In genomic region chr7:102338956-102339355, GRCm38 (mm10) we compare ENCODE assay signal across 28 mouse cellular contexts.
A peak's percentile ranks its signal among the peaks of the same experiment; 100 is the strongest.
DNase-seq lines count a peak whose midpoint lies in the region; ATAC-seq lines count a peak whose summit lies in the region.
"Had no signal": no experiment of that assay in that cellular context is flagged by ENCODE, and none has a peak within 500 bp of the region (broad histone marks: within the 10 kb centered on the region; RNA-seq: fewer than 3 reads in every experiment).

No protein-coding gene starts in this region.

- no peaks in the 10 kb centered on the region for H3K27me3 ChIP-seq in heart, embryonic 10.5 days (ENCODE audit: insufficient read depth, poor library complexity, severe bottlenecking)
- H3K27me3 ChIP-seq in megakaryocyte, embryonic 14.5 days (replicated peaks), result no peaks in the 10 kb centered on the region
- H3K27me3 ChIP-seq: embryonic facial prominence, embryonic 13.5 days; forebrain, embryonic 12.5 days; forebrain, embryonic 15.5 days; heart, embryonic 15.5 days; hindbrain, embryonic 12.5 days; hindbrain, embryonic 15.5 days; intestine, embryonic 15.5 days had no signal

- H3K36me3 ChIP-seq in heart, embryonic 10.5 days, result no peaks in the 10 kb centered on the region
- peaks cover 20% of the 10 kb centered on the region for H3K36me3 ChIP-seq in megakaryocyte, embryonic 14.5 days (replicated peaks; ENCODE audit: low read length)
- H3K36me3 ChIP-seq: embryonic facial prominence, embryonic 10.5 days; embryonic facial prominence, embryonic 13.5 days; forebrain, embryonic 12.5 days; forebrain, embryonic 15.5 days; heart, embryonic 15.5 days; hindbrain, embryonic 12.5 days; hindbrain, embryonic 15.5 days; intestine, embryonic 15.5 days had no signal

- H3K4me1 ChIP-seq in heart, embryonic 10.5 days, result 0 out of 2 replicates have a peak, but pooled peaks cover 1% of the 10 kb centered on the region
- peaks cover 56% of the 10 kb centered on the region for H3K4me1 ChIP-seq in megakaryocyte, embryonic 14.5 days
- H3K4me1 ChIP-seq: embryonic facial prominence, embryonic 10.5 days; embryonic facial prominence, embryonic 13.5 days; forebrain, embryonic 12.5 days; forebrain, embryonic 15.5 days; hindbrain, embryonic 12.5 days; hindbrain, embryonic 15.5 days; intestine, embryonic 15.5 days had no signal

- no peak overlapping the region for H3K4me3 ChIP-seq in heart, embryonic 10.5 days
- peak overlapping the region; percentile 76 for H3K4me3 ChIP-seq in megakaryocyte, embryonic 14.5 days (replicated peaks)
- H3K4me3 ChIP-seq: embryonic facial prominence, embryonic 10.5 days; embryonic facial prominence, embryonic 13.5 days; erythroblast, embryonic 14.5 days; forebrain, embryonic 12.5 days; forebrain, embryonic 15.5 days; heart, embryonic 15.5 days; hindbrain, embryonic 12.5 days; hindbrain, embryonic 15.5 days; intestine, embryonic 15.5 days had no signal

- ATAC-seq in megakaryocyte, adult 5-6 weeks (ENCODE audit: poor library complexity, severe bottlenecking), result no peak
- ATAC-seq: CD4-positive, CD25-positive, alpha-beta regulatory T cell, adult 4 months; forebrain, embryonic 15.5 days; intestine, embryonic 15.5 days had no signal

- no peaks in the 10 kb centered on the region for H3K9me3 ChIP-seq in heart, embryonic 10.5 days
- H3K9me3 ChIP-seq in megakaryocyte, embryonic 14.5 days, result no peaks in the 10 kb centered on the region
- H3K9me3 ChIP-seq: embryonic facial prominence, embryonic 10.5 days; embryonic facial prominence, embryonic 13.5 days; forebrain, embryonic 12.5 days; forebrain, embryonic 15.5 days; heart, embryonic 15.5 days; hindbrain, embryonic 12.5 days; hindbrain, embryonic 15.5 days; intestine, embryonic 15.5 days had no signal

- no peak overlapping the region for H3K27ac ChIP-seq in heart, embryonic 10.5 days
- H3K27ac ChIP-seq: embryonic facial prominence, embryonic 10.5 days; embryonic facial prominence, embryonic 13.5 days; forebrain, embryonic 12.5 days; forebrain, embryonic 15.5 days; hindbrain, embryonic 12.5 days; hindbrain, embryonic 15.5 days; intestine, embryonic 15.5 days had no signal

- WGBS in heart, embryonic 10.5 days, result 73% methylated on average over 3 of the region's 3 CpGs

- peak; percentile 51 for DNase-seq in heart, adult 11 months
- no peak for DNase-seq in heart, embryonic 10.5 days (ENCODE audit: low spot score)
- DNase-seq in testis, postnatal 14 days (ENCODE audit: low spot score), result peak; percentile 33
- DNase-seq in testis, postnatal 10 days (ENCODE audit: low spot score), result no peak
- peak; percentile 32 for DNase-seq in A20 (ENCODE audit: low read depth, low spot score)
- DNase-seq in cerebellum, adult 11 months, result no peak
- DNase-seq: adrenal gland, adult 2 months; adrenal gland, postnatal 14 days; cerebellum, adult 11-12 months; cerebellum, adult 8-10 months; cerebellum, postnatal 10 days; cerebellum, postnatal 36 days; embryo, embryonic 11 days; gastrocnemius, postnatal 14 days; heart, adult 18-20 months; heart, postnatal 14 days had no signal

Comparison
In these comparisons a context has a peak if more than half of its experiments do, and no peak if none do; other contexts are left out.
1. DNase-seq: peak in heart, adult 11 months (single experiment), testis, postnatal 14 days (single experiment) and A20 (single experiment); none in heart, embryonic 10.5 days (single experiment), testis, postnatal 10 days (single experiment) and cerebellum, adult 11 months (single experiment).